Mouse (Mus musculus): ENCODE measurements around the gene Tada3.

DNA sequence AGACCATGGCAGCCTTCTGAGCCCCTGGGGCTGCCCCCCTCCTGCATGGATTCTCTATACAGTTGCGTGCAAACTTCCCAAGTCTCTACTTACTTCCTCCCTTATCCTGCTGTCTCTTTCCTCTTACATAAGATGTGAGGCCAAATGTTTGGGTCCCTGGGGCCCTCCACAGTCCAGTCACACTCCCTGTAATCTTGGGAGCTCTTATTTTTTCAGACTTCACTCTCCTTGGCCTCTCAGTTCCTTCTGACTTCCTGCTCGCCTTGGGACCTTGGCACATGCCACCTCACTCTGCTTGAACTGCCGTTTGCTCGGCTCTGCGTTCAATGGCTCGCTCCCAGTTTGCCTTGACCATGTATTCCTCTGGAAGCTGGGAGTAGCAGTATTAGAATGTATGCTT is 16.3 kb upstream of the Tada3 start:
- TF ChIP-seq GATA1 (IDR thresholded peaks at IDR 0.05; ENCODE audit: borderline replicate concordance, low read length), result no peak
- TF ChIP-seq FLI1 (IDR thresholded peaks at IDR 0.05; ENCODE audit: low read length), result no peak
